Mouse (Mus musculus) right cerebral cortex, postnatal 4 days (tissue): Measurements from ENCODE around the gene Cep112.
"Not testable (repeated sequence)": the region's sequence is repeated elsewhere in the genome, so short reads cannot be mapped to it uniquely, and the experiment has no call there.

Experiments used
- DNase-seq: peaks from one replicate; pipeline ENCODE4 v3.0.0-alpha.2; 2022

The Cep112 gene

GRCm38 (mm10) chr11:108809626-108810025 lies 384.6 kb downstream of the Cep112 start:
- no peak for DNase-seq

DNA sequence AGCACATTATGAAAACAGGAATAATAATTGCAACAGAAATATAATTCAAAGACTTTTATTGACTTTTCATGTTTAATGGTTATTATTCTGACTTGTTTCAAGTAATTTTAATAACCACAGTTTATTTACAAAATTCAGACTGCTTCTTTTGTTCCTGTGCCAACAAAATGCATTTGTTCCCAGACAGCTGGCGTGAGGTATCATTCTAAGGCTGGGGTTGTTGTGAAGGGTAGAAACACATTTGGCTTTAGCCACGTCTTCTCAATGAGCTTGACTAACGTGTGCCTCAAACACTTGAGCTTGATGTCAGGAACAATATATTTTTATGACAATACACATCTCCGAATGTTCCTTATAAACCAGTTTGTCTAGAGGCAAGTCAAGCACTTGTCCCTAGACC lies 396.8 kb downstream of the Cep112 start:
- no peak for DNase-seq

GRCm38 (mm10) chr11:108822257-108822656 lies 397.3 kb downstream of the Cep112 start:
- DNase-seq = no peak

DNA sequence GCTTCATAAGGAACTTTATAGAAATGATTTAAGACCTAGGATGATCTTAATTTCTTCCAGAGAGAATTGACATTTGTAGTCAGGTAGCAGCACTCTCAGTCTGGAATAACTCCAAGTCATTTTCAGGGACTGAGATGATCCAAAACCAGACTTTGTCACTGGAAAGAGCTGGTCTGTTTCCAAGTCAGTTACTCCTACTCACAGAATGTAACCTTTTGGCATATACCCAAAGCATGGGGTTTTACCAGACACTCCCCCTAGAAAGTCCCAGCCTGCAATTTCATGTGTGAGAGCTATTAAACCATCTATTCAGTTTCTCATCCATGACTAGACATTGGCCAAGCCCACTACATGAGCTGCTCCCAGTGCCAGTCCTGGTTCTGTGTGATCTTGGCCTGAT lies 402.3 kb downstream of the Cep112 start:
- DNase-seq = no peak

GRCm38 (mm10) chr11:108828374-108829025 lies 403.5 kb downstream of the Cep112 start:
- DNase-seq = no peak

GRCm38 (mm10) chr11:108836706-108837105 lies 411.7 kb downstream of the Cep112 start:
- DNase-seq = no peak

GRCm38 (mm10) chr11:108840195-108840594 lies 415.2 kb downstream of the Cep112 start:
- DNase-seq = no peak

DNA sequence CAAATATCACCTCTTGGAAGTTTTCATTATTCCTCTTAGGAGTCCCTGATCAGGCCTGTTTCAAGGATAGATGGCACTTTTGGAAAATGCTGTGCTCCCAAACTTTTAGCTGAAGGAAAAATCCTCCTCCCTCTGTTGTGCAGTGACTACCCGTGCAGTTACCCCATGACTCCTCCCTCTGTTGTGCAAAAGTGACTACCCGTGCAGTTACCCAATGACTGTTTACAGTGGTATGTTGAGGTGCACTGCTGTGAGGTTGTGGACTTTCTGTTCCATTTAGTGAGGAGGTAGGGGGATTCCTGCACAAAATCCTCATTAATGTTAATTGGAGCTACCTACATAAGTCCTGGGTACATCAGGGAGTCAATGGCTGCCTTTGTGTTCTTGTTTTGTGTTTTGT lies 417.8 kb downstream of the Cep112 start:
- DNase-seq = no peak

- DNase-seq = no peak
Observed at GRCm38 (mm10) chr11:108845971-108846370, 421.0 kb downstream of the Cep112 start.

DNA sequence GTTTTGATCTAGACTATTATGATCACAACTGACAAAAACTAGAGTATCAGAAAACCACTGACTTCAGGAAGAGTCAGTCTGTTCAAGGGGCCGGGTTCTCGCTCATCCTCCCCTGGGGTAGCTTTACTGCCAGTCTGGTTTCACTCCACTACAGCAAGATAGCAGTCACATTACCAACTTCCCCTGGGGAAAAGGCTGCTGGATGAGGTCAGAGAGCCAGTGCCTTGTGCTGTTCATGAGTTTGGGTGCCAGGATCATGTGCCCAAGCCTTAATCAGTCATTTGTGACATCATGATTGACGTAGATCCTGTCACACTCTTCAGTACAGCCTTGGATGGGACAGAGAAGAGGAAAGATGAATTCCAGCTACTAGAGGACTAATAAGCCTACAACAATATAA lies 421.5 kb downstream of the Cep112 start:
- DNase-seq = no peak

GRCm38 (mm10) chr11:108851771-108852170 lies 426.8 kb downstream of the Cep112 start:
- no peak for DNase-seq

GRCm38 (mm10) chr11:108857254-108857653 lies 432.3 kb downstream of the Cep112 start:
- no peak for DNase-seq

DNA sequence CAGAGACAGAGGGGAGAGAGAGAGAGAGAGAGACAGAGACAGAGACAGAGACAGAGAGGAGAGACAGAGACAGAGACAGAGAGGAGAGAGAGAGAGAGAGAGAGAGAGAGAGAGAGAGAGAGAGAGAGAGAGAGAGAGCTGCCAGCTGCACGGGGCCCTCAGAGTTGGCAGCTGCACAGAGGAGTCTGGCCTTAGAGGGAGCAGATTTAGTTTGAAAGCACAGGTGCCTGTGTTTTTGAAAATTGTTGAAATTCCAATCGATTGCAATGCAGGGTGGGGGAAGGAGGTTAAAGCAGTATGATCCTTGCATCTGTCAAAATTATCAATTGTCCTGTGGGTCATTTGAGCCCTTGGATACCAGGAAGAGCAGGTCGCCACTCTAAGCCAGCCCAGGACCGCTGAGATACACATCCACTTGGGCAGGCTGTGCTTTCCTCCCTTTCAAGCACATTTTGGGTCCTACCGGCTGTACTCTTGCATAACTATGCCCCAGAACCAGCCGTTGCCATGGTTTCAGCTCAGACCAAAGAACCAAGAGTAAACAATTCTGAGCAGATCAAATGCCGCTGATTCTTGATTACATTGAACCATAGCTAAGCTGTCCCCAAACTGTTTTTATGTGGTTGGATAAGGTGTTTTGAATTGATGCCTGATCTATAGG lies 432.8 kb downstream of the Cep112 start:
- peak; percentile 39 for DNase-seq

DNA sequence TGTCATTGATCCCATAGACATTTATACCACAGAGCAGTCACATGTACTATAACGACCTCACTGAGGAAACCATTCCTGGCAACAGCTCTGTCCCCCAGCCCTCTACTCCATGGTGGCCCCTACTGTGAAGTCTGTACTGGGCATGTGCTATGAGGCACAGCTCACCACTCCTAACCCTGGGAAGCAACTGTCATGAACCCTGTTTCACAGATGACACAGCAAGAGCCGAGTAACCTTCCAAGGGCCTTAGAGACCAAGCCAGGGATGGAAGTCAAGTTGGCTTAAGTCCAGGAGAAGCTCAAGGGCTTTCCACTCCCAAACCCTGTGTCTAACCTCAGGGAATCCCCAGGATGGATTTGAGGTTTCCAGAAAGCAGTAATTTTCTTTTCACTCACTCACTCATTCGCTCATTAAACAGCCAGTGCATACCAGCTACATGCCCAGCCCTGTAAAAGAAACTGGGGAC lies 433.4 kb downstream of the Cep112 start:
- DNase-seq = no peak

GRCm38 (mm10) chr11:108858846-108859245 lies 433.9 kb downstream of the Cep112 start:
- no peak for DNase-seq

GRCm38 (mm10) chr11:108862360-108862759 lies 437.4 kb downstream of the Cep112 start:
- no peak for DNase-seq

- no peak for DNase-seq
Observed at GRCm38 (mm10) chr11:108865746-108866145, 440.8 kb downstream of the Cep112 start.

- no peak for DNase-seq
Observed at GRCm38 (mm10) chr11:108867538-108867937, 442.5 kb downstream of the Cep112 start.

DNA sequence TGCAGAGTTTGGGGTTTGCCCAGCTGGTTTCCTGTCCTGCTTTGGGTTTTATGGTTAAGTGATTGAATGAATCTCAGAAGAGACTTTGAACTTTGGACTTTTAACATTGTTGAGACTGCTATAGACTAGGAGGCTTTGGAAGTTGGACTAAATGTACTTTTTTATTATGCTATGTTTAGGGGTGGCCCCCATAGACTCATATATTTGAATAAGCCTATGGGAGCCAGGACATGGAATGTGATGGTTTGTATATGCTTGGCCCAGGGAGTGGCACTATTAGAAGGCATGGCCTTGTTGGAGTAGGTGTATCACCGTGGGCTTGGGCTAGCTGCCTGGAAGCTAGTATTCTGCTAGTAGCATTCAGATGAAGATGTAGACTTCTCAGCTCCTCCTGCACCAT lies 446.3 kb downstream of the Cep112 start:
- not testable (repeated sequence) for DNase-seq

DNA sequence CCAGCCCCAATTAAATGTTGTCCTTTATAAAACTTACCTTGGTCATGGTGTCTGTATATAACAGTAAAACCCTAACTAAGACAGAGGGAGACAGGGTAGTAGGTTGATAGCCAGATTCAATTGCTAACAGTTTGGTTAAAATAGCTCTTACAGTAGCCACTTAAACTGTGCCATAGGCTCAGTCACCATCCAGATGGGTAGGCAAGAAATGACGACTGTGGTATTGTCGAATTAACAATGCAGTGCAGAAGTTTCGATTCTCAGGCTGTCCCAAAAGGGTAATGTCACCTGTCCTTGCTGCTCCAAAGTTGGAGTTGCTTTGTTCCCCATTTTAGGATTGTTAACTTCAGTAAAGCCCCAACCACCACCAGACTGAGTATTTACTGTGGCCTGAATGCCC lies 446.8 kb downstream of the Cep112 start:
- no peak for DNase-seq

DNA sequence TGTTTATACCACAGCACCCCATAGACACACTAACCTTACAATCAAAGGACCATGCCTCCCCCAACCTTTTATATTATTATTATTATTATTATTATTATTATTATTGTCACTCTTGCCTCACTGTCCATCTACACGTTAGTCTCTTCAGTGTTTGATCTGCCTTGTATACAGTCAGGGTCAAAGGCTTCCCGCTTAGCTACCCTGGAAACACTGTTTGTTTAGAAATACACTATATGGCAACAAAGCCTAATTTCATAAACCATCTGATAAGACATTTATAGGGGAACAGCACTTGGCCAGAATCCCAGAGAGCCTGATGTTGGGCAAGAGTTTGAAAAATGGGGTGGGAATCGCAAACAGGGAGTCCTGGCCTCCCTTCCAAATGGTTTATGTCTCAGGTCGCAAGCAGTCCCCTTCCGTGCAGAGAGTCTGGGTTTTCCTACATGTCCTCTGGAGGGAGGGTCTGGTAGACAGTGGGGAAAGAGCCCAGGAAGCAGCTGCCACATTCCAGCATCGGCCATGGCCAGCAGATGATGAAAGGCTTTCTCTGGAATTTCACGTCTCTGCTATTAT lies 451.7 kb downstream of the Cep112 start:
- no peak for DNase-seq

DNA sequence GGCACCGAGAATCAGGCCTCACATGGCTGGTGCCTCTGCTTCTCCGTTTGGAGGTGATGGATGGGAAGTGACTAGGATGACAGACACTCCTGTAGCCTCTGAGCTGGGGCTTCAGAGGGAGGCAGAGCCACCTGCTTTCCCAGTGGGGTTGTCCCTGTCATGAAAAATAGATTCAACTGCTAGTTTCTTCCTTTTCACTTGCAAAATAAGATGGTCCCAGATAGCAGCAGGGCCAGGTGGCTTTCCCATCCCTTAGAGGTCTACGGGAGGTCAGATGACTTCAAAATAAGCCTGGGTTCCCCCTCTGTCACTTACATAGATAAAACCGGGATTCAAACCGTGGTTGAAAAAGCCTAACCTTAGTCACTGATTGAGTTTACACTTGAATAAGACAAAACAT lies 452.5 kb downstream of the Cep112 start:
- DNase-seq = no peak

DNA sequence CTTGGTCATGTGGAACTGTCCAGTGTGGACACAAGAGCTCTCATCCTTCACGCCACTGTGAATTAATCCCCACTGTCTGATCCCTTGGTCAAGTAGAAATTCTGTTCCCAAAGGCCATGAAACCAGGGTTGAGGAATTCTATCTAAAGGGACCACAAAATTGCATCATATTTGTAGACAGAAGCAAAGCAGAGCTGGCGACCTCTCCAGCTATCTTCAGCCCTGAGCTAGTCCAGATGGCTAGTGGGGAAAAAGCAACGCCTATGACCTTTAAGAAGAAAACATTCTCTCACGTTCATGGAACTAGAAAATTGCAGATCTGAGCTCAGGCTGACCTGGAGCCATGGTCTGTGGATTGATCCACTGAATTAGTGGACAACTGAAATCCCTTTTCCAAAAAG lies 455.6 kb downstream of the Cep112 start:
- no peak for DNase-seq

DNA sequence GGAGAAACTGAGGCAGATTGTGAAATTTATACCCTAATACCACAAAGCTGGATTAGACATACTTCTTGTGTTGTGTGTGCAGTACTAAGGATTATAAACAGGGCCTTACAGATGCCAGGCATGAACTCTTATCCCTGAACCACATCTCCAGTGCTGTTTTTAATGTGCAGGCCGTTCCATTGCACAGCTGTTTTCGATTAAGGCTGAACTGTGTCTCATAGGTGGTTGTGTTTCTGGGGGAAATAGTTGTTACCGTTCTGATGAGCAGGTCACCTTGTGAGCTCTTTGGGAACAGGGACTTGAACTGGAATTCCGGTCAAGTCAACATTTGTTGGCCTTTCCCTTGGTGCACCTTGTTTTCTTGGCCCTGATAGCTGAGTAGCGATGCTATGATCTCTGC lies 456.7 kb downstream of the Cep112 start:
- DNase-seq = no peak
